Mouse (Mus musculus) testis, adult 2 months (tissue): ENCODE results near the gene Ubxn6. TPM values are rescaled to one million over a fixed set of nuclear protein-coding genes. Genes with fewer than 3 reads are reported as not detected.

Experiments
- H3K27ac ChIP-seq: fragments of 200-500 bp; 2 replicates; pipeline ENCODE4 v1.5.1; 2012; ENCODE audit warnings: low read depth, low read length; ENCODE audit not compliant: control insufficient read depth, insufficient read depth
- H3K27me3 ChIP-seq: fragments of 200-500 bp; 2 replicates; pipeline ENCODE4 v1.6.1; 2012; ENCODE audit warnings: mild to moderate bottlenecking, low read length, moderate library complexity; ENCODE audit not compliant: control insufficient read depth, insufficient read depth
- H3K36me3 ChIP-seq: fragments of 200-500 bp; 2 replicates; pipeline ENCODE4 v1.6.1; 2012; ENCODE audit warnings: mild to moderate bottlenecking, low read length; ENCODE audit not compliant: control insufficient read depth, insufficient read depth
- H3K4me1 ChIP-seq: fragments of 200-500 bp; 2 replicates; pipeline ENCODE4 v1.6.1; 2012; ENCODE audit warnings: low read length; ENCODE audit not compliant: control insufficient read depth, insufficient read depth
- H3K4me3 ChIP-seq: fragments of 200-500 bp; 2 replicates; pipeline ENCODE4 v1.5.1; 2012; ENCODE audit warnings: low read depth, mild to moderate bottlenecking, low read length, moderate library complexity, mixed read lengths; ENCODE audit not compliant: control insufficient read depth
- CTCF ChIP-seq: fragments of 200-500 bp; IDR thresholded peaks from 2 replicates; pipeline ENCODE4 v1.5.1; 2012; ENCODE audit warnings: low read depth, mild to moderate bottlenecking, inconsistent platforms, low read length, moderate library complexity; ENCODE audit not compliant: control insufficient read depth, insufficient read depth, insufficient replicate concordance
- POLR2A ChIP-seq: fragments of 200-500 bp; IDR thresholded peaks from 2 replicates; pipeline ENCODE4 v1.6.1; 2012; ENCODE audit warnings: low read depth, mild to moderate bottlenecking, inconsistent platforms, low read length, moderate library complexity; ENCODE audit not compliant: control insufficient read depth
- polyA plus RNA-seq: library from polyadenylated mRNA; depleted of rRNA; stranded (reverse); fragments of >200 nt; gene quantifications from 2 replicates; pipeline ENCODE4 v1.2.3, GENCODE M21; 2012

Gene Ubxn6
- polyA plus RNA-seq, 1 experiment, result 646 TPM

DNA sequence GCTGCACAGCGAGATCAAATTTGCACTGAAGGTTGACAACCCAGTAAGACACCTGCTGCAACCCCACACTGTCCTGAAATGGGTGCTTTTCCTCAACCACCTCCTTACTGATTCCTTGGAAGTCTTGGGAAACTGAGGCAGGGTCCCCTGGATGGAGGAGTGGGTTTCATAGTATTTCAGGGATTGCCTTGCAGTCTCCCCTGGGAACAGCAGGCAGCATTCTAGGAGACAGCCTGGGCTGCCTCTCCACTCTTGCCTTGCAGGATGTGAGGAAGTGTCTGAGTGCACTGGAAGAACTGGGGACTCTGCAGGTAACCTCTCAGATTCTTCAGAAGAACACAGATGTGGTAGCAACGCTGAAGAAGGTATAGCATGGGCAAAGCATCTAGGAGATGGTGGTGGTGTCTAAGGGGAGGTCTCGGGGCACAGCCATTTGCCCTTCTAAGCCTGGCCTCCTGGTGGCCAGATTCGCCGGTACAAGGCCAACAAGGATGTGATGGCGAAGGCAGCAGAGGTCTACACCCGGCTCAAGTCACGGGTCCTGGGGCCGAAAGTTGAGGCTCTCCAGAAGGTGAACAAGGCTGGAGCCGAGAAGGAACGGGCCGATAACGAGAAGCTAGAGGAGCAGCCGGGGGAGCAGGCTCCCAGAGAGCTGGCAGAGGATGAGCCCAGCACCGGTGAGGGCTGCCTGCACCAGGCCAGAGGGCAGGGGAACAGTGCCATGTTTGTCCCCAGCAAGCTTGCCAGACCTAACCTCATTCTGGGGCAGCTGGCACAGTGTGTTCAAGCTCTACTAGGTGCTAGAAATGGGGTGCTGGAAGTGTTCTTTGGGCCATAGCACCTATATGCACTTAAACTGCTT lies 24.1 kb upstream of the Ubxn6 start:
- H3K27ac ChIP-seq, result no peak overlapping the region
- TF ChIP-seq POLR2A (no peak), CTCF (0 out of 2 replicates have a peak, but pooled peaks have one; percentile 5)
- no peak overlapping the region for H3K4me3 ChIP-seq
- peaks cover 5% of the 10 kb centered on the region for H3K36me3 ChIP-seq
- no peaks in the 10 kb centered on the region for H3K4me1 ChIP-seq
- no peaks in the 10 kb centered on the region for H3K27me3 ChIP-seq

- no peak overlapping the region for H3K4me3 ChIP-seq
- no peaks in the 10 kb centered on the region for H3K27me3 ChIP-seq
- no peak overlapping the region for H3K27ac ChIP-seq
- H3K4me1 ChIP-seq, result no peaks in the 10 kb centered on the region
- TF ChIP-seq POLR2A (no peak), CTCF (no peak)
- H3K36me3 ChIP-seq, result peaks cover 5% of the 10 kb centered on the region
Measured at GRCm38 (mm10) chr17:56098180-56098579, 23.4 kb upstream of the Ubxn6 start.

DNA sequence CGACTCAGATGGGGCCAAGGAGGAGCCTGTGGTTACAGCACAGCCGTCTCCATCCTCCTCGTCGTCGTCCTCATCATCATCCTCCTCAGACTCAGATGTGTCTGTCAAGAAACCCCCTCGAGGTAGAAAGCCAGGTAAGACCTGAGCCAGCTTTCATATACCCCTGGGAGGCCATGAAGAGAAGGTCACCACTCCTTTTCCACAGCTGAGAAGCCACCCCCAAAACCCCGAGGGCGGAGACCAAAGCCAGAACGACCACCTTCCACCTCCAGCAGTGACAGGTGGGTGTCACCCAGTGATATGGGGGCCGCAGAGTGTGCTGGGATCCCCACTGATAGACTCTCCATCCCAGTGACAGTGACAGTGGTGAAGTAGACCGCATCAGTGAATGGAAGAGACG lies 22.1 kb upstream of the Ubxn6 start:
- H3K4me1 ChIP-seq, result no peaks in the 10 kb centered on the region
- peaks cover 5% of the 10 kb centered on the region for H3K36me3 ChIP-seq
- TF ChIP-seq POLR2A, result no peak
- no peak for TF ChIP-seq CTCF
- H3K4me3 ChIP-seq, result no peak overlapping the region
- no peak overlapping the region for H3K27ac ChIP-seq
- no peaks in the 10 kb centered on the region for H3K27me3 ChIP-seq

DNA sequence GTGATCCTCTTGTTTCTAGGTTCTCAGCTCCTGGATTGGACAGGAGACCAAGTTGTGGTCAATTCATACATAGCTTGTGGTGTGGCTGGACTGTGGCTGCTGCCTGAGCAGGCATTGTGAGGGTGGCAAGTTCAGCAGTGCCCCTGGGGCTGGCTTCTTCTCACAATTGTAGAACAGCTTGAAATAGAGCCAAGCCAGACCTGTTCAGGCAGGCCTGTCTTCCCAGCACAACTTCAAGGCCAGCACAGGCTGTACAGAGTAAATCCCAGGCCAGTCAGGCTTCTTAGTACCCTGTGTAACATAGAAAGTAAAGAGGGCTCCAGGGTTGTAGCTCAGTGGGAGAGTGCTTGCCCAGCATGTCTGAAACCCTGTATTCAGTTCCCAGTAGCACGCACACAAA lies 18.0 kb upstream of the Ubxn6 start:
- TF ChIP-seq POLR2A (no peak), CTCF (no peak)
- no peak overlapping the region for H3K4me3 ChIP-seq
- H3K4me1 ChIP-seq, result no peaks in the 10 kb centered on the region
- peaks cover 3% of the 10 kb centered on the region for H3K36me3 ChIP-seq
- H3K27ac ChIP-seq, result peak overlapping the region; percentile 65
- H3K27me3 ChIP-seq, result no peaks in the 10 kb centered on the region

DNA sequence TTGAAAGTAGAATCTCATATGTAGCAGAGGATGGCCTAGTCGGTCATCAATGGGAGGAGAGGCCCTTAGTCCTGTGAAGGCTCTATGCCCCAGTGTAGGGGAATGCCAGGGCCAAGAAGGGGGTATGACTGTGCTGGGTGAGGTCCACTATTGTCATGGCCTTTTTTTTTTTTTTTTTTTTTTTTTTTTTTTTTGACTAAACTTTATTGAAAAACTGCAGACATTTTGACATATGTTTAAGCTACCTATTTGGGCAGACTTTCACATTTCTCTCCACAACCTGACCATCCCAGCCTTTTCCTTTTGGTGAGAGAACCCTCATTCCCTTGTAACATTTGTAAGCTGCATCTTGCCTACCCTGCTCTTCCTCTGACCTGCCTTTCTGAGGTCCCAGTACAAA lies 17.5 kb upstream of the Ubxn6 start:
- TF ChIP-seq CTCF (no peak), POLR2A (no peak)
- Histone ChIP-seq H3K4me3 (no peak overlapping the region), H3K4me1 (no peaks in the 10 kb centered on the region), H3K27ac (peak overlapping the region; percentile 5), H3K36me3 (peaks cover 3% of the 10 kb centered on the region), H3K27me3 (no peaks in the 10 kb centered on the region)

DNA sequence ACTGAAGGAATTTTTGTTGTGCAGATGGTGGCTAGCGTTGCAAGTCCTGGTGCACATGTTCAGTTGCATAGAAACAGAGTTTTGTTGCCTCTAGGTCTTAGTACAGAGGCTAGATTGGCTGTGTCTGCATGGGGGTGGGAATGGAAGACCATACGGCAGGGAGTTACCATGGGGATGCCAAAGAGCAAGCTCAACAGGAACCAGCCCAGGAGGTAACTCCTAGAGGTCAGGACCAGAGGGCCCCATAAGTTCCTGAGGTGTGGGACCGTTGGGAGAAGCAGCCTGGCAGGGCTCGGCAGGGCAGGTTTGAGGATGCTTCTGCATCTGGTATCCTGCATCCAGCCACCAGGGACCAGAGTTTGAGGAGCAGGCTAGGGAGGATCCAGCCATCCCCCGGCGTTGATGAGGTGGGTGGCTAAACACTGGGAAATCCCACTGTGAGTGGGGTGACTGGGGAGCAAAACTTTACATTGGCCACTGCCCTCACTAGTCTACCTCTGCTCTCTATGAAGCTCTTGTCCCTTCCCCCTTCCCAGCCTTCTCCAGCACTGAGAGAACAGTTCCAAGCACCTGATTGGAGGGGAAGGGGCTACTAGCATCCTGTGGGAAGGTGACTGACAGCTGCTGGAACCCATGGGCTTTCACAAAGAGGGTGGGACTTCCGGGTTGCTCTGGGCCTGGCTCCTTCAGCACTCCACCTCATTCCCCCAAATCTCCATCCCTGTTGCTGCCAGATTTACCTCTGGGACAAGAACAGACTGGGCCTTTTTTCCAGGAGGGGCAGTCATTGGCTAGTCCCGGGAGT lies 6.2 kb upstream of the Ubxn6 start:
- no peak overlapping the region for H3K27ac ChIP-seq

DNA sequence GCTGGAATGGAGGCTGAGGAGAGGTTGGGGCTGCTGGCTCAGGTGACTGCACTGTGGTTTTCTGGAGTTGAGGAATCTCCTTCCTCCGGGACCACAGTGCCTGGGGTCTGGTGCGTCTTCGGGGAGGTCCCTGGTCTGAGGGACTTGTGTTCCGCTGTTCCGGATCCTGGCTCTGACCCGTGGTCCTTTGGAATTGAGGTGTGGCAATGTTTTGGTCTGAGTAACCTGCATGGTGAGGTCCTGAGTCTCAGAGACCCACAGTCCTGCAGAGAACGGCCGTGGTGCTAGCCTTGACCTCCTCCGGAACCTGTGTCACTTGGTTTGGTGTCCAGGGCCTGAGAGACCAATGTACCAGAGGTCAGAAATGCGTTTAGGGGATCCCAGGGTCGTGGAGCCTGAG lies 5.1 kb upstream of the Ubxn6 start:
- TF ChIP-seq CTCF (no peak), POLR2A (no peak)
- Histone ChIP-seq H3K27ac (peak overlapping the region; percentile 78; the same call in 1 of the 2 replicates), H3K4me1 (peaks cover 11% of the 10 kb centered on the region), H3K4me3 (peak overlapping the region; percentile 100), H3K27me3 (no peaks in the 10 kb centered on the region), H3K36me3 (peaks cover 3% of the 10 kb centered on the region)

More for the DNA sequence above, 6.2 kb upstream of the Ubxn6 start:
- Histone ChIP-seq H3K36me3 (peaks cover 3% of the 10 kb centered on the region), H3K4me1 (peaks cover 11% of the 10 kb centered on the region), H3K27me3 (no peaks in the 10 kb centered on the region), H3K4me3 (peak overlapping the region; percentile 100)
- TF ChIP-seq CTCF, result no peak
- TF ChIP-seq POLR2A, result no peak
